Mouse (Mus musculus) 416B (cell line): ENCODE measurements at regions not wholly inside any gene's neighbourhood (a gene's known extent, or its start where the extent isn't known, plus 50 kb on each side); places are given as distances from the start of the nearest gene placed in this dataset.

Experiments used
- DNase-seq: peaks from one replicate; pipeline ENCODE4 v3.0.0; 2011; ENCODE audit warnings: low read depth

DNA sequence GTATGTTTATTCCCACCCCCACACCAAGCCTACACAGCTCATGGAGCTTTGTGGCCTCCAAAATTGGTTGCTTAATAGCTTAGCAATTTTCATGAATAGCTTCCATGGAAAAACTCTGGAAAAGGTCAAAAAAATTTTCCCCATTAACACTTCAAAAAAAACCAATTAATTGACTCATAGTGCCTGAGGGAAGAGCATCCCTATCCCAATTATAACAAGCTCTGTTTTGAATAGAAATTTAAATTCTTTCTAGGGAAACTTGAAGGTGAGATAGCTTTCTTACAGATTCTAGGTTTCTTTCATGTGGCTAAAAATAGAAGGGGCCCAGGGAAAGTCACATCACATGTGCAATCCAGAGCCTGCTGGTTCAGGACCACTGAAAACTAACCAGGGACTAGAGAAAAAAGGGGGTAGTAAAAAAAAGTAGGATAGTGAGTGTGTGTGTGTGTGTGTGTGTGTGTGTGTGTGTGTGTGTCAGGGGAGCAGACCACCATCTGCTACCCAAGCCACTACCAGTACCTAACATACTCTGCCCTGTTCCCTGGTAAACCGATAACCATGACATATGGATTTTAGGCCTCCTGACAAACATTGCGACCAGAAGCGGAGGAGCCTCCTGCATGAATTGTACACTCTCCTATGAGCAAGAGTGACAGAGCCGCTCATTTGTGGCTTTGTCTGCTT, 162.2 kb downstream of the Cmpk2 start:
- no peak for DNase-seq

DNA sequence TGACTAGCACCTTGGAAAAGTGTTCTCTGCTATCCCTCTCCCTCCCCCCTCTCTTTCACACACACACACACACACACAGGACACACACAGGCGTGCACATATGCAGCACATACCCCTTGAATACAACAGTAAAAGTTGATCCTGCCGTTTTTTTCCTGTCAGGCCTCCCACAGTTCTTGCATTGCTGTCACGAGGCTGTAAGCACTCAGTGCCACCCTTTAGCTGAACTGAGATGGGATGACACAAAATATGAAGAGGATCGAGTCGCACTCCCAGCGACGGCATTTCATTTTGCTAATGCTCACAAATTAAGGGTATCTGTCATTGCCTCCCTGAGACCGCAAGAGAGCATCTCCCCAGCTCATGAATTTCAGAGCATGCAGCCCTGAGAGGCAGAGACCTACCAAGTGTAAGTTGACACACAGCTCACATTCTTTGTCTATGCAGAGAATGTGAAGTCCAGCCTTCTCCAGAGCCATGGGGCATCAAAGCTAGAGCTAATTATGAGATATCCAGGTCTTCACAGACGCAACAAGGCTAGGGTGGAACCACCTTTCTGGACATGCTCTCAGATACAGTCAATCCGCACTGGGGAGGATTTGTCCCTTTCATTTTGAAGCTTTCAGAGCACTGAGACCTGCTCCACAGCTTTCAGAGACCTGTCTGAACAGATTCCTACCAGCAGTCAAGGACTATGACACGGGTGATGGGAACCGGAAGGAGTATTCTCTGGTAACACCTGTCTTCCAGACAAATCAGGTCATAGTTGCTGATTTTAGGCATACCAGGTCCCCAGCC, 152.3 kb downstream of the Cmpk2 start:
- DNase-seq = no peak

DNA sequence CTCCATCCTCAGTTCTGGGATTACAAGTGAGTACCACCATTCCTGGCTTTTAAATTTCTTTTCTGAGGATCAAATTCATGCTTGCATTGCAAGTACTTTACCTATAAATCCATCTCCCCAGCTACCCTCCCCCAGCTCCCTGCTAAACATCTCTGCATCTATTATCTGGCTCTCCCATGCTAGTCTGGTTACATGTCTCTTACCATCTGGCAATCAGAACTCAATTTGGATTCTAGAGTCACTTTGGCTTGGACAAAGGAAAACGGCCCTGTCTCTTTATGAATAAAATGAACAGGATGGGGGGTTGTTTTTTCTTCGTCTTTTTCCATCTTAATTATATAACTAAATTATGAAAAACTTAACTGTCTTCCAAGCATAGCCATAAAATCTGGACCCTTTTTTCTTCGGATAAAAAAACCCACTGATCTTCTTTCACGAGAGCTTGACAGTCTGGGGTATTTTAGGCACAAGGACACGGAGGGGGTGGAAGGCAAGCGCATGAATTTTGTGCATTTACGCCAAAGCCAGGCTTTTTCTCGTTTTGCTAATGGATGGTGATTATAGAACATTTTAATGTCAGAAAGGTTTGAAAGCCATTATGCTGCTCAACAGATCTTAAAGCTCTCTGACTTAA, 151.6 kb downstream of the Cmpk2 start:
- no peak for DNase-seq

DNA sequence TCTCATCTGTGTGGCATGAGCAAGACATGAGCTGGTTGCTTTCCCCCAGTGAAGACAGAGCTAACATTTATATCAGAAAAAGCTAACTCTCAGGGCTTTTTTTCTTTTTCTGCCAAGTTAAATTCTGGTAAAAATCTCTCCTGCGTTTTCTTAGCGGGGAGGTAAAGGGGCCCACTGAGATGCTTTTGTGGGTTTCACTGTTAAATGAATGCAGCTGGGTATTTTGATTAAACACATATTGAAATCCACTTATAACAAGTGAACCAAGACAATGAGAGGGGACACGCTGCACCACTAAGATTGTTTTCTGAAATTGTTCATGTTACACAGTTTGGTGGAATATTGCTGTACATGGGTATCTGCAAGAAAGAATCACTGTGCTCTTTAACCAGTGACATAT, 149.0 kb downstream of the Cmpk2 start:
- no peak for DNase-seq

DNA sequence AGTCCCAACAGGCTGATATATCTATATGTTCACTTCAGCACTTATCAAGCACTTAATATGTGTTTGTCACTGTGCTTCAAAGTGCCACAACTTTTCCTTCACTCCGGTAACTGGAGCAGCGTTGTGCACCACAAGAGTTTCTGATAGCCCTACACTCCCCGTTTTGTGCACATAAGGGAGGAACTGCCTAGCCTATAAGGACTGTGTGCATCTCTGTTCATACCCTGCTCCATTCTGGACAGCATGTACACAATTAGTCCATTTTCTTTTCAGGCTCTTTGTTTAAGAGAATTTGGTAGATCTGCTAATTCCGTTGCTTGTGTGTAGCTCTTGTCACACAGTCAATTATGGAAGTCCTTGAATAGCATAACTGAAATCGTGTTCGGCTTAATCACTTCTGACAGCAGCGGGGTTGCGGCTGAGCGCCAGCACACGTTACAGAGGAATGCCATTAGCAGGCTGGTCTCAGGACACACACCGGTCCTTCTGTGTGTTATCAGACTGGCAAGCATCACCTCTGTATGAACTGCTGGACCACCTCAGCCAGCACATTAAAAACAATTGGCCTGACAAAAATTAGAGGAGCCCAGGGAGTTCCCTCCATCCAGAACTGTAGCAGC, 144.2 kb downstream of the Cmpk2 start:
- DNase-seq = no peak

DNA sequence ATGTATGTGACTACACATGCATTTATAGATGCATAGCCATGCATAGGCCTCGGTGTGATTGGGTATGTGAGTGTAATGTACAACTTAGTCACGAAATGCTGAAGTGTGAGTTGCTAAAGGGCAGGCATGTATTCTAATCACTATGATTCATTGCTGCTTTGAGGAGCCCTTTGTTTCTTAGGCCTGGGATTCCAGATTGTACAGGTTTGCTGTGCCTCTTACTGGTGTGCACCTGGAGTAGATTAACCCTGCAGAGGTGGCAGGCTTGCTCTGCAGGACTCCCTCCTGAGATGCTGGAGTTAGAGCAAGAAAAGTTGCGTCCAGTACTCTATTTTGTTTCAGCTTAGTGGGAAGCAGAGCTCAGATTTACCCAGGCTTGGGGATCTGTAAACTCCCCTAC, 141.1 kb downstream of the Cmpk2 start:
- DNase-seq = no peak

DNA sequence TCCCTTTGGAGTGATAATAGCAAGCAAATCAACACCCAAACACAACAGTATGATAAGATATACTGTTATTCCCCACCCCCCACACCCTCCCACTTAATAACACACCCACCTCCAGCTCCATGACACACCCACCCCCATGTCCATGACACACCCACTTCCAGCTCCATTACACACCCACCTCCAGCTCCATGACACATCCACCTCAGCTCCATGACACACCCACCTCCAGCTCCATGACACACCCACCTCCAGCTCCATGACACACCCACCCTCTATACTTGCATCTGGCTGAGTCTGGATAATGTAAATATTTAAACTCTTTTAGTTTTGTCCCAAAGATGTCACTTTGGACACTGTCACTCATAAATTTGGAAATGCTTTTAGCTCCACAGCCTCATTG, 129.5 kb downstream of the Cmpk2 start:
- peak; percentile 17 for DNase-seq

DNA sequence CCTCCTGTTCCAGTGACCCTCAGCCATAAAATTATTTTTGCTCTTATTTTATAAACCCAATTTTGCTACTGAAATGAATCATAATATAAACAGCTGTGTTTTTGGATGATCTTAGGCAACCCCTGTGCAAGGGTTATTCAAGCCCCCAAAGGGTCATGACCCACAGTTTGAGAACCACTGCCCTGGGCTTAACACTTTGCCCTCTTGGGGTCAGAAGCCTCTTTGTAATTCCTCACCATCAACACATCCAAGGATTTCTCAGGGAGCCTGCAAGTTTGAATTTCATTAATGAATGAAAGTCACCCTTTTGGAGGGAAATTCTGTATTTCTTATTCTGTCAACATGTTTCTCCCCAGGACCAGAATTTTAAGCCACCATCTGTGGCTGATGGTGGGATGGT, 123.1 kb downstream of the Cmpk2 start:
- DNase-seq = no peak

DNA sequence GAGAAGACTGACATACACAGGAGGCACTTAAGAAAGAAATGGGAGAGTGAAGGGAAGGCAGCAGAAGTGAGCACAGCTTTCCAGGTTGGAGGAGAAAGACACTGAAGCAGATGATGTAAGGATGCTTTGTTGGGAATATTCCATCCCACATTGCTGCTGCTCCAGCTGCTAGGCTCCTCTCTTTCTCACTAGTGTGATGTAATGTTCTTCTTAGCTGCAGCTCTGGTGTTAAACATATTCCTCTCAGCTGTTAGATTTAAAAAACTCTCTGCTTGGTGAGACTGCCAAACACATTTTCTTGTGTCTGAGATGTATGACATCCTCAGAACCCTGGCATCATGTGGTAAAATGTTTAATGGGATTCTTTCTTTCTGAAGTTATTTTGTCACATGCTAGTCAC, 120.1 kb downstream of the Cmpk2 start:
- no peak for DNase-seq

DNA sequence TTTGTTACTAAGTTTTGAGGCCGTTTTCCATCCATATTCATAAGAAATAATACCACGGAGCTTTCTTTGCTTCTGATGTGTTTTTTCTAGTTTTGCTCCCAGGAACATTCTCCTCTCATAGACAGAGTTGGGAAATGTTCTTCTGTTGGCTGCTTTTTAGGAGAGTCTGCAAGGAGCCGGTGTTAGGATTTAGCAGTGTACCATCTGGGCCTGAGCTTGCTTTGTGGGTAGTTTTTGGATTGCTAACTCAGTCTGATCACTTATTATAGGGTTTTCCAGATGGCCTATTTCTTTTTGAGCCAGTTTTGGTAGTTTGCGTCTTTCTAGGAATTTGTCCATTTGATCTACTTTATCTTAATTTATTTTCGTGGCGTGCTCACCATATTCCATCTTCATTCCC, 108.4 kb downstream of the Cmpk2 start:
- DNase-seq = no peak

DNA sequence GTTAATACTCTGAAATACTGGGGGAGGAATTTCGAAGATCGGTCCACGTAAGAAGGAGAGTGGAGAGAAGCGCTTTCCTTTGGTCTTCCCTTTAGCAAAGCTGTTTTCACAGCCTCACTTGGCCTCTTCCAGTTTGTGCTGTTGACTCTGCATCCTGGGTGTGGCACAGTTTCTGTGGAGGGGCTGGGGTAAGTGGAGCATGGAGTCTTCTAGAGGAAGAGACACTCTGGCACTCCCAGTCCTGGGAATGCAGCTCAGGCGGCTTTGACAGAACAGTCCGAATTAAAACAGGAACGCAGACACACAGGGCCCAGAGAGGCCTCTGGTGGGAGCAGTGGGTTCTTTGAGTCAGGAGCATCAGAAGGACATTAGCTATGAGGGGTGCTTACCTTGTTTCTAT, 102.6 kb downstream of the Cmpk2 start:
- DNase-seq = no peak

DNA sequence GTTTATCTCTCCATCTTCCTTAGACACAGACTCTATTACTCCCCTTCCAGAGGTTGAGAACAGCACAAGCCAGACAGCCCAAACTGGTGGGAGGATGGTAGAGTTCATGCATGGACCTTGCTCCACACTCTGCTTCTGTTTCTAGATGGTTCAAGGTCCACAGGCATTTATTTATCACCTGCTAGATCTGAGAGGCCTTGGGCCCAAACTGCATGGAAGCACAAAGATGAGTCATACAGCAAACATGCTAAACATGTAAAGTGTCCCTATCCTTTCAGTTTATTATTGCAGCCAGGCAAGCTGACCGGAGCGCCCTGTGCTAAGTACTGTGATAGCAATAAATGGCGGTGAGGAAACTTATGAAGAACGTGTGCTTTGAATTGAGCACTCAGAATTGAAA, 98.4 kb downstream of the Cmpk2 start:
- no peak for DNase-seq

DNA sequence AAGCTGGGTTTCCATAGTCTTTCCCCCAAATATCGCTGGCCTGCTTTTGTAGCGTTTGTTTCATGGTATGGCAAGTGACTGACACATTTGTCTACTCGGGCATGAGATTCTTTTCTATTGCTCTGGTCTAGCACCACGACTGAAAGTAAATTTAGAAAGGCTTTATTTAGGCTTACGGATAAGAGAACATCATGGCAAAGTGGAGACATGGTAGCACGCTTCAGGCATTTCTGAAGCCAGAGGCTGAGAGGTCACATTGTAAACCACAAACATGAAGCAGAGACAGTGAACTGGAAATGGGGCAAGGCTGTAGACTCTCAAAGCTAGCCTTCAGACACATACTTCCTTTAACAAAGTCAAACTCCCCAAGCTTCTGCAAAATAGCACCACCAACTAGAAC, 93.9 kb downstream of the Cmpk2 start:
- no peak for DNase-seq

DNA sequence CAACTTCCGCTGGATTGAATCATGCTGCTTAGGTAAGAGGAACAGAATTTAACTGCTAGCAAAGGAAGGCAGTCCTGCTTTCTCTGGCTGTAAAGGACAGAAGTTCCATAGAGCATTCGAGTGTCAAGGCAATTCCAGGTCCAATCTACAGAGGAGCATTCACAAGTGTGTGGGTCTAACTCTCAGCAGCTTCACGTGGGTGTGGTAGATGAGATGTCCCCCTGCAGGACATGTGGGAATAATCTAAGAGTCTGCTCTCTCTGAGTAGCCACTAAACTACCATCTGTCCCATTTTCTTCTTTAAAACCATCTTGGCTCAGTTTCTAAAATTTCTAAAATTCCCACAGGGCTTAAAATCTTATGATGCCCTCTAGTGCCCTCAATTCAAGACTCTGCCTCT, 90.6 kb downstream of the Cmpk2 start:
- DNase-seq = no peak

DNA sequence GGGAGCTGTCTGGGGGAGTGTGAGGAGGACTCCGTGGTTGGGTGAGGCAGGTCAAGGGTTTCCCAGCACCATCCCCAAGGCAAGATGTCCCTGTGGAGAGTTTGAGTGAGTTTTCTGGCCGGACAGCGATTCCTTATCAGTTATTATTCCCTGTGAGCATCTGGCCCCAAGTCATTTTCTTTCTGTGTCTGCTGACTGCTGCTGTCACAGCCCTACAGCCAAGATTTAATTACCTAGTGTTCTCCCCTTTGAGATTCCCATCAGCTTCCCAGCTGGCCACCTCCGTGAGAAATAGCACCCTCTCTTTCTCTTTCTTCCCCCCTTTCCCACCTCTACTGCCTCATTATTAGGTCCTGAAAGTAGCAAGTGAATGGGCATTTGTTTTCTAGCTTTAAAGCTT, 88.4 kb downstream of the Cmpk2 start:
- no peak for DNase-seq

DNA sequence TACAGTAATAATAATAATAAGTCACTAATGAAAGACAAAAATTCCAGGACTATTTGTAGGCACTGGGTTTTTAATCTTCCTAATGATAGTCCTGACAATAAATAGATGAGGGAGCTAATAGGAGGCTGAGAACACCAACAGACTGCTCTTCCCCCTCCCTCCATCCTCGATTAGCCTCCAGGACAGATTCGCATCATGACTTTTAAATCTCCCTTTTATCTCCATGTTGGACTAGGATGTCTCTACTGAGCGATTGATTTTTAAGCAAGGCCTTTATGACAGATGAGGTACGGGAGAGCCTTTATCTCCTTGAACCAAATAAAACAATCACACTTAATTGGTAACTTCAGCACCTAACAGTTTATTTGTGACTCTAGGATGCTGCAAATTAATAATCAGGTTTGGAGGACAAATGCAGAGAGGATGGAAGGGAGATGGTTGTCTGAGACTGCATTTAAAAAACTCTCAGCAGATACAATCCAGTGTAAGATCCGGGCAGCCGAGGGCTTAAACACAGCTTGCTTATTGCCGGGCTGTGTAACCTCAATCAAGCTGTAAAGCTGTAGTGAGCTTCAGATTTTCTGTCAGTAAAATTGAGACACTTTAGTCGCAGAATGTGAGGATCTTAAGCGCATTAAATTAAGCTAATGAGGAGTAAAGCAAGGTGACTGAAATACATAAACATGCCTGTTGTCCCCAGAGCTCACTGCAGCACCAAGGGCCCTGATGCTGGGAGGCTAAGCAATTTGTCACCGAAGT, 82.3 kb downstream of the Cmpk2 start:
- DNase-seq = no peak

DNA sequence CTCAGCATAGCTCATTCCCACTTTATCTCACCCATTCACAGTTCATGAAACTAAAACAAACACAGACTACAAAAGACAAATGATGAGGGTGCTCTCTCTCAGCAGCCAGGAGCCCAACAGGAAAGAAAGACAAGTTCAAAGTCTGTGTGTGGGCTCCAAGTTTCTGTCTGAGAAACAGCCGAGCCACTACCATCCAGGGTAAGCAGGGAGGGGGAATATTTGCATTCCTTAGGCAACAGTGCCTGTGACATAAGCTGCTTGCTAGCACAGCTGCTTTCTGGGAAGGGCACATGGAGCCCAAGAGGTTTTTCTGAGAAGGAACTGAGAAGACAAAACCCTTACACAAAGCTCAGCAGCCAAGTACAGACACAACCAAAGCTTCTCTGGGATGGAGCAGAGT, 78.5 kb downstream of the Cmpk2 start:
- DNase-seq = no peak

DNA sequence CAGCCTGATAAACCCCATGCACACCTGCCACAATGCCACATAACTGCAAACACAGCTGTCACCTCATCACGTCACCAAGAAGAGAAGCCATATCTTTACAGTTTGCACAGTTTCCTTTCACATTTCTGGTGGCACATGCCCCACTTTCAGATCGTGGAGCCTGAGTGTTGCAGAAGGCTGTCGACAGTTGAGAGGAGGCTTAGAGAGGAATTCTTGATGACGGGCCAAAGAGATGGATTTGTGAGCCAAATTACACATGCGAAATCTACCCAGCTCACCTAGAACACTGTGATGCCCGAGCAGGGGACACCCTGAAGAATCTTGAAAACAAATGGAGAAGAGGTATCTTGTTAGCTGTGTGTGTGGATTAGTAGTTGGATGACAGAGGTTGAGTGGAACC, 77.4 kb downstream of the Cmpk2 start:
- no peak for DNase-seq

DNA sequence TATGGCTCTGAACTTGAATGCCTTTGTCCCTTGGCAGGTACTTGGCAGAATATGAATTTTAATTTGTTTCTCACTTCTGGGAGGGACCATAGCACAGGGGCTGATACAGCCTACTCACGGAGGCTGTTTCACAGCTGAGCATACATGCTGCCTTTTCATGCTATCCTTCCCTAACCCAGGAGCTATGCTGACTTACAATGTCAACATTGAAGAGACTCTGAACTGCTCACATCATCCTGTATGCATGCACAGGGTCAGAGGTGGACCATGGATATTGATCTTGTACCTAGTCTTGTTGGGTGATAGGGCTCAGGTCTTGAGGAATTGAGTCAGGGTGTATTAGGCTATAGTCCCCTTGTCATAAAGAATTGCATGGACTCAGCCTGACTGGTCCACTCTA, 74.5 kb downstream of the Cmpk2 start:
- no peak for DNase-seq

DNA sequence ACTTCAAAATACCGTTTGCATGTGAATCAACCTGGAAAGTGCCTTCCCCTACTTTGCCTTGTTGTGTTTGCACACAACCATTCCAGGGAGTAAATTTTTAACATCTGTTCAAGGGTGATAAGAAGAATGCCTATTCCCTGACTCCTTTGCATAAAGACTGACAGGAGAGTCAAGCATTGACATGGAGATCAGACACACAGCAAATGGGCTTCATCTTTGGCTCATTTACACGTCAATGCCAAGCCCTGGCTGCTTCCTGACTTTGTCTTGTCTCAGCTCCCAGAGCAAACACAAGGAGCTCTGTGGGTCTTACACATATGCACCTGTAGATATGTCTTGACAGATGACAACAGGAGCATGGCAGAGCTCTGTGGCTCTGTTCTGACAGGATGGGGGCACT, 73.4 kb downstream of the Cmpk2 start:
- DNase-seq = no peak

DNA sequence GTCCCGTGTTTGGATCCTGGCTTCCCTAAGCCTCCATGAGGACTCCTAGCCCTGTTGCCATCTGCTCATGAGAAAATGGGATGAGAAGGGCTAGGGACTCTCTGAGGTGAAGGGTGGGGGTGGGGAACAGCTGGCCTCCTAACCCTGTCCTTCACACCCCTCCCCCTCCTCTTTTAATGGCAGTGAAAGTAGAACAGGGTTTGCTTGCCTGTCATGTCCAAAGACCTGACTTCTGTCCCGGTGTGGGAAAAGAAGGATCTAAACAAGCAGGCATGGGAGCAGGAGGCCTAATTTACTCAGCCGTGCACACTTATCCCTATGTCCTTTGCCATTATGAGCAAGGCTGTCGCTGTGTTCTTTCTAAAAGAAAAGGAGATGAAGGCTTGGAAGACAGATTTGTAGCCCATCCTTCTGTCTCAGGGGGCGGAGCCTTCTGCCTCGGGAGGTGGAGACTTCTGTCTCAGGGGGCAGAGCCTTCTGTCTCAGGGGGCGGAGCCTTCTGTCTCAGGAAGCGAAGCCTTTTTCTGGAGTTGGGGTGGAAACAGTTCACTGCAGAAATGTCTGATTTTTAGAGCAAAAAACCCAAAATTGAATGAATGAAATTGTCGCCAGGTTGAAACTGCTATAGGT, 66.4 kb downstream of the Cmpk2 start:
- DNase-seq = no peak
